Mouse (Mus musculus) monocyte, adult 5-6 weeks (primary cell): ENCODE measurements around the gene Gm17078. TPM values are rescaled to one million over a fixed set of nuclear protein-coding genes. Genes with fewer than 3 reads are reported as not detected.
"Not testable (repeated sequence)": the region's sequence is repeated elsewhere in the genome, so short reads cannot be mapped to it uniquely, and the experiment has no call there.

Experiments
- ATAC-seq: fragments of 153-309, 156-312 bp; replicated peaks from 2 replicates; pipeline ENCODE4 v1.8.0; 2017; ENCODE audit warnings: mild to moderate bottlenecking; ENCODE audit not compliant: low TSS enrichment, insufficient number of reproducible peaks, severe bottlenecking, poor library complexity, low FRiP score
- total RNA-seq: library from RNA; stranded (forward); fragments of 200-1000, 200-491, 200-594 nt; gene quantifications from 3 replicates; pipeline ENCODE4 v1.2.3, GENCODE M21; 2017

Gene Gm17078
- not detected in 3 replicates for total RNA-seq

- ATAC-seq = no peak
Observed at GRCm38 (mm10) chr14:51611210-51611609, at the start of gene Gm17078. Gm17078 (minus strand) TSS chr14:51611310.

- not testable (repeated sequence) for ATAC-seq
Observed at GRCm38 (mm10) chr14:51635566-51635965, 24.5 kb upstream of the Gm17078 start, which contains the start of gene Gm4181. Gm4181 (minus strand) TSS chr14:51635666.

GRCm38 (mm10) chr14:51632426-51632825 is 21.3 kb upstream of the Gm17078 start:
- not testable (repeated sequence) for ATAC-seq

GRCm38 (mm10) chr14:51592039-51592438 is 19.1 kb downstream of the Gm17078 start, which contains the start of gene Gm17174:
Gm17174 (minus strand) TSS chr14:51592139.
- ATAC-seq = not testable (repeated sequence)

GRCm38 (mm10) chr14:51573963-51574362 is 37.1 kb downstream of the Gm17078 start, which contains the start of gene Gm17175:
Gm17175 (minus strand) TSS chr14:51574063.
- not testable (repeated sequence) for ATAC-seq

Other genes starting within 250 kb of the Gm17078 start
- not detected in 3 replicates for gene Gm7247, start 249.6 kb downstream of the Gm17078 start, total RNA-seq
- not detected in 3 replicates for gene Vmn2r88, start 200.5 kb downstream of the Gm17078 start, total RNA-seq
- 0.10 TPM in 1 of 3 replicates, not detected in the others for gene Vmn2r89, start 159.5 kb downstream of the Gm17078 start, total RNA-seq
- gene Gm5622, start 58.5 kb downstream of the Gm17078 start, total RNA-seq = not detected in 3 replicates
- gene Gm17175, start 37.2 kb downstream of the Gm17078 start, total RNA-seq = not detected in 3 replicates
- gene Gm17174, start 19.2 kb downstream of the Gm17078 start, total RNA-seq = not detected in 3 replicates
- not detected in 3 replicates for gene Gm4181, start 24.4 kb upstream of the Gm17078 start, total RNA-seq
- gene Gm17079, start 84.2 kb upstream of the Gm17078 start, total RNA-seq = not detected in 3 replicates
- not detected in 3 replicates for gene Gm5800, start 105.9 kb upstream of the Gm17078 start, total RNA-seq
- not detected in 3 replicates for gene Ang4, start 162.3 kb upstream of the Gm17078 start, total RNA-seq
- gene AY358078, start 188.7 kb upstream of the Gm17078 start, total RNA-seq = not detected in 3 replicates
- 2.9 TPM in 1 of 3 replicates, not detected in the others for gene Ear6, start 242.4 kb upstream of the Gm17078 start, total RNA-seq